Mouse (Mus musculus) embryonic fibroblast, embryonic 13.5 days (primary cell): ENCODE results near the gene Ncoa7. TPM values are rescaled to one million over a fixed set of nuclear protein-coding genes. Genes with fewer than 3 reads are reported as not detected.

ENCODE experiments used
- H3K27ac ChIP-seq: 2 replicates; pipeline ENCODE4 v1.5.1; 2012; ENCODE audit warnings: low read length, control low read depth, inconsistent platforms; ENCODE audit not compliant: insufficient read depth
- H3K4me1 ChIP-seq: 2 replicates; pipeline ENCODE4 v1.6.1; 2011; ENCODE audit warnings: low read length; ENCODE audit not compliant: control insufficient read depth, insufficient read depth
- H3K4me3 ChIP-seq: 2 replicates; pipeline ENCODE4 v1.5.1; 2011; ENCODE audit warnings: mild to moderate bottlenecking, control low read depth, low read length; ENCODE audit not compliant: insufficient read depth
- CTCF ChIP-seq: IDR thresholded peaks from 2 replicates; pipeline ENCODE4 v1.5.1; 2011; ENCODE audit warnings: mild to moderate bottlenecking, control low read depth, low read length, moderate library complexity, borderline replicate concordance; ENCODE audit not compliant: insufficient read depth
- POLR2A ChIP-seq: IDR thresholded peaks from 2 replicates; pipeline ENCODE4 v1.6.1; 2011; ENCODE audit warnings: low read depth, mild to moderate bottlenecking, control low read depth, low read length, moderate library complexity
- polyA plus RNA-seq: library from polyadenylated mRNA; stranded (reverse); fragments of >200 nt; gene quantifications from 2 replicates; pipeline ENCODE4 v1.2.4, GENCODE M21; 2011; ENCODE audit warnings: low read depth; ENCODE audit not compliant: missing spikeins, insufficient read length

Gene Ncoa7
- polyA plus RNA-seq, 1 experiment: 17.4 TPM

DNA sequence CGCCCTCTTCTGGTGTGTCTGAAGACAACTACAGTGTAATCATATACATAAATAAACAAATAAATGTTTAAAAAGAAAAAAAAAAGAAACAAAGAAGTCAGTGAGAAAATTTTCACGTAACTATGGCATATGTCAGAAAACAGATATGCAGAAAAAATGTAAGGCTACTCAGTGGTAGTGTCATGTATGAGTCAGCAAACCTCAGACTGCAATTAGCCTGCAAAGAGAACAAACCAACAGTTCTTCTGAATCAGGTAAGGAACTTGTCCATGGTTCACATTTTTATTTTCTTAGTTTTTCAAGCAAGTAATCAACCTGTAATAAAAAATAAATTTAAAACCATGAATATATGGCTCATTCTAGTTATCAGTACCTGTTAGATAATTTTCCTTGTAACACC is 195.0 kb downstream of the Ncoa7 start:
- TF ChIP-seq POLR2A (no peak), CTCF (no peak)
- Histone ChIP-seq H3K27ac (no peak overlapping the region), H3K4me3 (no peak overlapping the region)

DNA sequence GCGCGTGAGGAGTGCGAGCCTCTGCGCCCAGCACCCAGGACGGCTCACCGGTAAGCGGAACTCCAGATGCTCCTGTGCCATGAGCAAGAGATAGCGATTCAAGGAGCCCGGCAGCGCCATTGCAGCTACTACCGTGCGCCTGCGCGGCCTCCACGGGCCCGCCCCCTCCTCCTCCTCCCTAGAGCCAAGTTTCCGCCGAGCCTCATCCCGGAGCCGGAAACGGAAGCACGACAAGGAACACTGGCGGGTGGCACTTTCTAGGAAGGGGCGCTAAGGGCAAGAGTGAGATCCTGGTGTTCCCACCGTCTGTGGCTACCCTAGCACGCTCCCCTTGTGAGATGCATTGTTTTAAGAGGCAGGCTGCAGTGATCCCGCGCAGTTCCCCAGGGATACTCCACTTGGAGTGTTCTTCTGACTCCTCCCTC is 202.6 kb downstream of the Ncoa7 start, which contains the start of gene Trmt11:
TSS of gene Trmt11 (minus strand) at position 208 of the 425 bp plus-strand sequence.
- Histone ChIP-seq H3K27ac (no peak within 1 kb of the TSS), H3K4me1 (no peaks in the 10 kb centered on the region; the same call in 1 of the 2 replicates), H3K4me3 (peak within 1 kb of the TSS; percentile 77)
- TF ChIP-seq POLR2A: peak; percentile 87; the same call in 1 of the 2 replicates
- no peak for TF ChIP-seq CTCF

More for the DNA sequence above, 195.0 kb downstream of the Ncoa7 start:
- no peaks in the 10 kb centered on the region for H3K4me1 ChIP-seq

- H3K4me3 ChIP-seq: peak overlapping the region; percentile 77
- no peaks in the 10 kb centered on the region; the same call in 1 of the 2 replicates for H3K4me1 ChIP-seq
- H3K27ac ChIP-seq: no peak overlapping the region
- TF ChIP-seq CTCF (no peak), POLR2A (no peak)
Observed at GRCm38 (mm10) chr10:30600094-30600534, 203.0 kb downstream of the Ncoa7 start.

DNA sequence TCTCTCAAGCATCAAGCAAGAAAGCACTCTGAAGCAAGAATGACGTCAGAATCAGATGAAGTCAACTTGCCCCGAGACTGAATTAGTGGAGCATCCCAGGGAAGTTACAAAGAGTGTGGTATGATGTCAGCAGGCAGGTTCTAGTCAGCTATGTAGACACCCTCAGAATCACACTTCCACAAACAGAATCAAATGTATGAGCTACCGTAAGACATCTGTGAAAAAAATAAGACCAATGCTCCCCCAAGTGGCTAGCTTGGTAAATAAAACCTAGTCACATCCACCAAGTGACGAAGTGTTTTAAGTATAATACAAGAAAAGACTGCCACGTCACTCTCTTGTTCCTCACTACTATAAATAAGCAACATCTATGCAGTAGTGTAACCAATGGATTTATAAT is 216.1 kb downstream of the Ncoa7 start:
- no peak overlapping the region for H3K27ac ChIP-seq
- TF ChIP-seq POLR2A (no peak), CTCF (no peak)

GRCm38 (mm10) chr10:30585691-30586090 is 217.4 kb downstream of the Ncoa7 start:
- no peak for TF ChIP-seq POLR2A
- no peak for TF ChIP-seq CTCF
- Histone ChIP-seq H3K4me1 (no peaks in the 10 kb centered on the region; the same call in 1 of the 2 replicates), H3K4me3 (no peak overlapping the region), H3K27ac (no peak overlapping the region)

More for the DNA sequence above, 216.1 kb downstream of the Ncoa7 start:
- H3K4me1 ChIP-seq: no peaks in the 10 kb centered on the region; the same call in 1 of the 2 replicates
- H3K4me3 ChIP-seq: no peak overlapping the region

Other genes with a start within 250 kb of the Ncoa7 start
- gene Trmt11, start 202.6 kb downstream of the Ncoa7 start, polyA plus RNA-seq: 14.2 and 18.3 TPM in 2 replicates
- 17.8 and 19.4 TPM in 2 replicates for gene Hint3, start 173.7 kb downstream of the Ncoa7 start, polyA plus RNA-seq
- 2.7 and 3.6 TPM in 2 replicates for gene Hey2, start 39.5 kb upstream of the Ncoa7 start, polyA plus RNA-seq